Mouse (Mus musculus) G1E-ER4 (cell line): Measurements from ENCODE around the gene Lrmda. TPM values are rescaled to one million over a fixed set of nuclear protein-coding genes. Genes with fewer than 3 reads are reported as not detected.

Source experiments
- GATA1 ChIP-seq: IDR thresholded peaks from one replicate; pipeline ENCODE4 v1.8.0; 2012; ENCODE audit warnings: low read length, inconsistent platforms
- polyA plus RNA-seq: library from polyadenylated mRNA; stranded (reverse); fragments of >175 nt; gene quantifications from 2 replicates; pipeline ENCODE4 v1.2.3, GENCODE M21; 2012

The Lrmda gene
- polyA plus RNA-seq, 1 experiment = not detected

DNA sequence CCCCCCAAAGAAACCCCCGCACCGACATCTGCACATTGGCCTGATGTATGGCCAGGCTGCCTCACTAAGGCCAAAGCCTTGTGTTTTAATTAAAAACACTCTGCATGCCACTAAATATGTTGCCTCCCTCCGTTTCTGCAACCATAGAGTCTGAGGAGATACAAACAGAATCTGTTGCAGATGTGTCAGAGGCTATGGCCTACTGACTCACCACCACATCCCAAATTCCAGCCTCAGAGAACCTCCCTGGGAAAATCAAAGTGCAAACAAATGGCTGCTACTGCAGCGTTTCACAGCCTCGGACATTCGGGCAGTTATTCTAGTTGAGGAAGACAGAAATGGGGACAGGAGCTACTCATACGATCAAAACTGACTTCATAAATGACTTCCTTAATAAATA is 1031.9 kb downstream of the Lrmda start:
- no peak for TF ChIP-seq GATA1

DNA sequence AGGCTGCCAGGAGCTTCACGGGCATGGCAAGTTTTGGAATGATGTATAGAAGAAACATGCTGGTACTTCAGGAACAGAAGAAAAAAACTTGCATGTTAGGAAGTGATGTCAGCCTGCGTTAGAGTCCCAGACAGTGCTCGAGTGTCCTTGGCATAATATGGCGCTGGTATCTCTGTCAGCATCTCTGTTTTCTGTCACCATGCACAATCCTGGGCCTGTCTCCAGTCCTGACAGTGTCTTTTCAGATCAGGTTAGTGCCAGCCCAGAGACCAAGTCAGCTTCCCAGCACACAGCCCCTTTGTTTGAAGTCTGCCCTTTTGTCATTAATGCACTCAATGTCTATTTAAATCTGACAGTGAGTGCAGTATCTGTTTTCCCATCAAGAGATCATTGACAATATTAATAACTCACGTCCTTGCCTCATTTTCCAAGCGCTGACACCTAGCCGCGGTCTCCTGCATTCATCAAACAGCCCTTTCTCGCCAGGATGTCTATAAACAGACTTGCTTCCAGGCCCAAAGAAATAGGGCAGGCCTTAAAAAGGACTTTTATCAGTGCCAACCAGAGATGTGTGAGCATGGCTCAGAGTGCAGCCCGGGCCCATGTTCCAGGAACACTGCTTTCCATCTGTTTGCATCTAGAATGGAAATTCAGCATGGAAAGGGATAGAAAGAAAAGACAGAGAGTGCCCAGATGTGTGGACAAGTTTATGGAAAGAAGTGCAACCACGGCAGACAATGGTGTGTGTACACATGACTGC is 1033.5 kb downstream of the Lrmda start:
- no peak for TF ChIP-seq GATA1

DNA sequence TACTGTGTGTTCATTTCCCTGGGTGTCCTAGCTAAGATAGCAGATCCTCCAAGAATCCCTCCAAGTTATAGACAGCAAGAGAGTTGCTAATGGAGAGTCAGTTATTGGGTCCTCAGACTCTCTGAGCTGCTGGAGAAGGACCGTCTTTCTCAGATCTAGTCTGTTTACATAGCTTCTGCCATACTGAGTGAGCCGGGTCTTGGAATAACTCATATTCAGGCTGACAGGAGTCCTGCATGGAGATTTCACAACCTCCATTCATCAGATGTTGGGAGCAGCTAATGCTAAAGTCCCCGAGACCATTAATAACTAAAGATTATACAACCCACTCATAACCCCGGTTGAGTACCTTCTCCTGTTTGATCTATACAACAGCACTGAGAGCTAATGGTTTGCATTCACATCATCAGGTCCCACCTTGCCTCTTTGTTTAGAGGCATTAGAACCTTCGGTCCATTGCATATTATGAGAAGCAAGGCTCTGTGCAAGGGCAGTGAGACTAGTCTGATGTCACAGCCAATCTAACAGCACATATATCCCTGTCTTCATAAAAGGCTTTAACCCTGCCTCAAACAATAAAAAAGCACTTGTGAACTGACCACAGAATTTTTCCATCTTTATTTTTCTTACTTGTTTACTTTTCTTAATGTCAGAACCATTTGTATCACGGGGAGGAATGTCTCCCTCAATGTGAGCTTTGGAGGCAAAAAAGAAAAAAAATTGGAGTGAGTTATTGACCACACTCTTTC is 1037.9 kb downstream of the Lrmda start:
- TF ChIP-seq GATA1 = no peak

DNA sequence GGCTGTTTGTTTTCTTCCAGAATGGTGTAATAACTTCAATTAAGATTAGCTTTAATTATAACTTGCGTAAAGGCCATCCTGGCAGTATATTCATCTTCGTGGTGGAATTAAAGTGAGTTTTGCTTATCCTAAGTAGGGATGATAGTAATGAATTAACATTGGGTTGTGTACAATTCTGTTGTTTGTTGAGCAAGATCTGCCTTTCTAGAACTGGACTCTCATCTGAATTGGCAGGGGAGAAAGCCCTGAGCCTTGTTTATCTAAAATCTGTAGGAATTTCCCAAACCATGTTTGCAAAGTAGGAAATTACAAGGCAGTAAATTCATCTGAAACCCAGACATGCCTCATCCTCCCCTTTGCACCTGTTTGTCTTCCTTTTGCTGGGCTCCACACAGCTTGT is 1038.5 kb downstream of the Lrmda start:
- no peak for TF ChIP-seq GATA1

DNA sequence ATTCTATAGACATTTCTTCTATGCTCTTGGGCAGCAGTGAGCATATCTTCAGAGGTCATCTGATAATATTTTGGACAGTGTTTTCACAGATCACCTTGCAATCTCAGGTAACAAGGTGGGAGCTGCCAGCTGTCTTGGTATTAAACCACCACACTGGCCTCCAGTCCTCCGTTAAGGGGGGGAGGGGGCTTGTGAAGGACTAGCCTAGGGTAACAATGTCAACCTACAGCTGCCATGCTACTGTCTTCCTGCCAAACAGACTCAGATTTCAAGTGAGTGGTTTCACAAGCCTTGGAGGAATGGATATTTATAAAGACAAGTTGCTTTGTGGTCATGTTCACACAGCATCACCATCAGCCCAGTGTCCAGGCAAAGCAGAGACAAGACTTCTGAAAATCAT is 1059.2 kb downstream of the Lrmda start:
- TF ChIP-seq GATA1 = no peak

DNA sequence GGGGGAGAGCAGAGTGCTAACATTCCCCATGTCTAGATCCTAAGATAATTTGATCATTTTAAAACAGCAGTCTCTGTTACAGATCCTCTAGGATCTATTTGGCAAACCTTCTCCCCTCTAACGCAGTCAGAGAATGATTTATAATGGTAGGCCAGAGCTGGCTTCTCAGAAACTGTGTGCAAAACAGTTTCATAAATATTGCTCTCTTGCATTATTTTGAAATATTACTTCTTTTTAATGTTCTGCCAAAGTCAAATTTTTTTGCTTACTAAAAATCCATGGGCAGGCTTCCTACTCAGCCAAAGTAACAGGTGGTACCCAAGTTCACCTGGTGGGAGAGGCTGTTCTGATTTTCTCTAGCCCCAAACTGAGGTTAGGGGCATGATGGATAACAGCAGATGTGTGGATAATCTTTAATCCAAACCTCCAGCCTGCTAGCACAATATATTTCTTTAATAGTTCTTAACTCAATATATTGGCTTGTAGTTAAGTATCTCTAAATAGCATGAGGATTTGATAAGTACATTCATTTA is 1064.8 kb downstream of the Lrmda start:
- no peak for TF ChIP-seq GATA1

DNA sequence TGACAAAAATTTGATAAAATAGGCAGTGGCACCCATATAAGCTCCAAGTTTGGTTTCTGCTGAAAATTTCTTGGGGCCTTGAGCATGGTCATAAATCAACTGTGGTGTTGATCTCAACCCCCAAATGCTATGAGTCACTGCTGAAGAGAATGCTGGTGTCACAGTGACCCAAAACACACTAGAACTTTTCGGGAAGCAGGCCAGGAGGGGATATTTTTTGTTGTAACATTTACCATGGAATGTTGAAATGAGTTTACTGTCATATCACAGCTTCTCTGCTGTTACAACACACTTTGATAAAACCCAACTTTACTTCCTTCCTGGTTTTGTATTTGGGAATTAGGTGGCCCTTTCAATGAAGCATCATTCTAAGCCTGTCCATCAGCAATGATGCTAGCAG is 1065.3 kb downstream of the Lrmda start:
- no peak for TF ChIP-seq GATA1

DNA sequence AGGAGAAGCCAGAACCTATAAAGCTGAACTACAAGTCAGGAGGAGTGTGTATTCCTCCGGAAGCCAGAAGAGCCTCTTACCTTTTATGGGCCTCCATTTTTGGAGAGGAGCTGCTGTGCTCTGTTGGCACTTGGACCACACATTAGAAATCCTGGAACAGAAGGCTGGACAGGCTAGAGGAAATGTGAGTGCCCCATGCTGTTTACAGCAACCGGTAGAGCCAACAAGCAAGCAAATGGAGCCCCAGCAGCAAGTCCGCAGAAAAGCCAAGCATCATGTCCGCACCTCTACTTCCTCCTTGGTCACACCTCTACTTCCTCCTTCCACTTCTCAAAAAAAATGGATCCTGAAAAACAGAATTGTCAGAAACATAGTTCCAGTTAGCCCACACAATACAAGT is 1073.8 kb downstream of the Lrmda start:
- TF ChIP-seq GATA1 = no peak

DNA sequence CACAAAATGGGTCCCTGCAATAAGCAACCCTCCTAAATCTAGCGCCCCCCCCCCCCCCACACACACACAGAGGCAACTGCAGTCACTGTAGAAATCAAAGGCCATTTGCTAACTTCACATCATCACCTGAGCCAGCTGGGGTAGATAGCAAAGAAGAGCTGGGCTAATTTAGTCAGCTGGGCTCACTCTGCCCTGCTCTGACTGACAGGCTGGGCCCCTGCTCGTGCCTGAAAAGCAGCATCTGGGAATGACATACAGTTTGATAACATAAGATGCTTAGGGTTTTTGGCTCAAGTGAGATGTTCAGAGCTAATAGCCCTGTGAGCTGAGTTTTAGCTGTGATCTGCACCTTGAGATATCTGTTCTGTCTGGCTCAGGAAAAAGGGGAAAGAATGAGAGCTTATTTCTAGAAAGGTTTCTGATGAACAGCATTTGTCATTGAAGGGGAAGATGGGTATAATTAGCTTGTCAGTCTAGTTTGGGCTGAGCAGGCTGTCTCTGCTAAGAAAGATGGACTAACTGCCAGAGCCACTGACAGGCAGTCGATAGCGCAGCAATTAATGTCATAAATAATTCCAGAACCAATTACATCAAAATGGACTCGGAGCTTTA is 1075.1 kb downstream of the Lrmda start:
- no peak for TF ChIP-seq GATA1

DNA sequence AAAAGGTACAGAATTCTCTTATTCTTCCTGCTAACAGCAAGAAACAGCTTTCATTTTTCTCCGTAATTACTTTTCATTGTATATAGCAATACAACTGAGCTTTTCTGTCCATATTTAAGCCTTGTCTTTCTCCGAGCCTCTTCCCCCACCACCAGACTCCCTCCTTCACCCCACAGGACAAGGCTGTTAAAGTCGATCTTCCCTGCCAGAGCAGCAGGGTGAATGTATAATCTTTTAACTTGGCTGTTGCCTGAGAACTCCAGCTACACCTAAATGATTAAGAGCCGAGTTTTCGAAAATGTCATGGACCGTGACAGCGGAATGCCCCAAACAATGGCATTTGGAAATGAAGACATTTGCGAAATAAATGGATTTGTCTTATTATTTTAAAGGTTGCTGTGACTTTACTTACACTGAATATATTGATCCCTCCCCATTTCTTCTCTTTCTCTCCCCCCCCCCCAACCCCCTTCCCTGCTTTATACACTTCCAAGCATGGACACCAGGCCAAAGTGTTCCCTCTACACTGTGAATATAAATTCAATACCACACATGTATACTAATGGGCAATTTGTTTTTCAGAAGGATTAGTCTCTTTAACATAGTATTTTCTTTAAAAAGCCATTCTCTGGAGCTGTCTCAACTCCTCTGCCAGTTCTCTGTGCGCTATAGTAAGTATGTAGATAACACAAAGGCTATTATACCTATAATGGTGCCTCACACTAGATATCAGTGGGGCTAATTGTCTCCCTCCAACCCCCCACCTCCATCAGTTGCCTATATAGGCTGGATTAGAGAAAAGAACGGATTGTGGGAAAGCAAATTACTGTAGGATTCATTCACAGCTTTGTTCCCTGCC is 1075.9 kb downstream of the Lrmda start:
- TF ChIP-seq GATA1 = no peak

DNA sequence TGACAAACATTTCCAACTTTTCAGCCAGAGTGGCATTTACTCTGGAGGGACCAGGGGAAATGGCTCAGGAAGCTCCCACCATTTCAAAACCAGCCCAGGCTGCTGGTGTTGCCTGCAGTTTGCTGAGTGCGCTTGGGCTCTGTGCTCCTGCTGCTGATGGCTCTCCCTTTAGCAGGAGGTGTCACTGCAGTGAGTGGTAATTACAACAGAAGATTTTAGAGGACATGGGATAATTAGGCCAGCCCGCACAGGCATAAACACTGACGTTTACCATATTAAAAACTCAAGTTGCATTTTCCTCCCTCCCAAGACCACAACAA is 1076.5 kb downstream of the Lrmda start:
- no peak for TF ChIP-seq GATA1

DNA sequence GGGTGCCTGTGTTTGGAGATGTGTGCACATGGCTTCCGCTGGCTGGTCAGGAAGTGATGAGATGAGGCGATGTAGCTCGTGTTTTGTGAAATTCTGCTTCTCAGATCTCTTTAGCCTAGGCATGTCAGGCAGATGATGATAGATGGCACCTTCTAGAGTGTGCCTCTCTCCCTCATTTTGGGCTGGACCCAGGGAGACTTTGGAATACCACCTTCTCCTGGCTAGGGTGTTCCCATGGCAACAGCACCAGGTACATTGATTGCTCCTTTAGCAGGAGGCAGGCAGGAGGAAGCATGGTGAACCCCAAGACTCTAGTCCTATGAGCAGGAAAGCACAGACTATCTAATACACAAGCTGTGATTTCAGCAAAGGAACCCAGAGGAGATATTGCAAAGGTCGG is 1076.9 kb downstream of the Lrmda start:
- no peak for TF ChIP-seq GATA1

Other genes starting within 250 kb of the Lrmda start
- gene Vdac2, start 194.5 kb upstream of the Lrmda start, polyA plus RNA-seq = 578 and 731 TPM in 2 replicates
- 86.5 and 98.7 TPM in 2 replicates for gene Comtd1, start 170.7 kb upstream of the Lrmda start, polyA plus RNA-seq
- gene Zfp503, start 30.1 kb upstream of the Lrmda start, polyA plus RNA-seq = not detected in 2 replicates